Mouse (Mus musculus) heart, embryonic 14.5 days (tissue): ENCODE data around the gene Ipp. TPM values are rescaled to one million over a fixed set of nuclear protein-coding genes. Genes with fewer than 3 reads are reported as not detected.
A peak's percentile ranks its signal among the peaks of the same experiment; 100 is the strongest.

Experiments
- ATAC-seq: fragments of 200-750 bp; cut with Nextera tagmentation; 2 replicates; pipeline ENCODE4 v1.8.0; 2017; ENCODE audit warnings: low read depth, moderate TSS enrichment; ENCODE audit not compliant: insufficient number of reproducible peaks, insufficient read depth, low FRiP score
- H3K27ac ChIP-seq, 2 experiments: fragments of 200-500 bp in 1 of 2; fragments of 300-500 bp in 1 of 2; sonication (generic) in 1 of 2; replicated peaks in 1 of 2; 2 replicates each; pipeline ENCODE4 v1.5.1; 2012 to 2014; ENCODE audit warnings: low read depth in 2 of 2, low read length in 2 of 2, control low read depth in 1 of 2, mild to moderate bottlenecking in 1 of 2, mixed read lengths in 1 of 2; ENCODE audit not compliant: control insufficient read depth in 1 of 2, insufficient read depth in 1 of 2
- H3K27me3 ChIP-seq: fragments of 300-500 bp; sonication (generic); 2 replicates; pipeline ENCODE4 v1.6.1; 2014; ENCODE audit warnings: mild to moderate bottlenecking, low read length, control low read depth; ENCODE audit not compliant: control insufficient read depth, insufficient read depth
- H3K36me3 ChIP-seq: fragments of 300-500 bp; sonication (generic); 2 replicates; pipeline ENCODE4 v1.6.1; 2014; ENCODE audit warnings: mild to moderate bottlenecking, control low read depth, low read length, mixed read lengths; ENCODE audit not compliant: control insufficient read depth, insufficient read depth
- H3K4me1 ChIP-seq, 2 experiments: fragments of 200-500 bp in 1 of 2; fragments of 300-500 bp in 1 of 2; sonication (generic) in 1 of 2; 2 replicates each; pipeline ENCODE4 v1.6.1; 2012 to 2014; ENCODE audit warnings: low read length in 2 of 2, control low read depth in 1 of 2, mixed read lengths in 1 of 2; ENCODE audit not compliant: control insufficient read depth in 2 of 2, insufficient read depth in 2 of 2
- H3K4me2 ChIP-seq: fragments of 300-500 bp; sonication (generic); 2 replicates; pipeline ENCODE4 v1.6.1; 2014; ENCODE audit warnings: mild to moderate bottlenecking, low read length
- H3K4me3 ChIP-seq, 2 experiments: fragments of 200-500 bp in 1 of 2; fragments of 300-500 bp in 1 of 2; sonication (generic) in 1 of 2; 2 replicates each; pipeline ENCODE4 v1.5.1; 2012 to 2014; ENCODE audit warnings: low read length in 2 of 2, mild to moderate bottlenecking in 2 of 2, control low read depth in 1 of 2, low read depth in 1 of 2, moderate library complexity in 1 of 2; ENCODE audit not compliant: control insufficient read depth in 1 of 2, insufficient read depth in 1 of 2
- H3K9ac ChIP-seq: fragments of 300-500 bp; sonication (generic); 2 replicates; pipeline ENCODE4 v1.6.1; 2014; ENCODE audit warnings: mild to moderate bottlenecking, low read length
- H3K9me3 ChIP-seq: fragments of 300-500 bp; sonication (generic); 2 replicates; pipeline ENCODE4 v1.6.1; 2016; ENCODE audit warnings: low read length, control low read depth; ENCODE audit not compliant: control insufficient read depth
- WGBS: fragments of 180-500 bp; shearing (Covaris S2); extraction: QIAGEN DNeasy Blood & Tissue Kit; methylation state at CpG from one replicate; pipeline ENCODE4 v1.1.7; 2014; 5-methylcytosine and 5-hydroxymethylcytosine counted together
- polyA plus RNA-seq: library from polyadenylated mRNA; unstranded; fragments of >200 nt; fragmentation: Nextera tagmentation; extraction: Ambion mirVana; gene quantifications from 2 replicates; pipeline ENCODE4 v1.2.1, GENCODE M21; 2014

The Ipp gene
- 4.5 and 5.7 TPM in 2 replicates for polyA plus RNA-seq

DNA sequence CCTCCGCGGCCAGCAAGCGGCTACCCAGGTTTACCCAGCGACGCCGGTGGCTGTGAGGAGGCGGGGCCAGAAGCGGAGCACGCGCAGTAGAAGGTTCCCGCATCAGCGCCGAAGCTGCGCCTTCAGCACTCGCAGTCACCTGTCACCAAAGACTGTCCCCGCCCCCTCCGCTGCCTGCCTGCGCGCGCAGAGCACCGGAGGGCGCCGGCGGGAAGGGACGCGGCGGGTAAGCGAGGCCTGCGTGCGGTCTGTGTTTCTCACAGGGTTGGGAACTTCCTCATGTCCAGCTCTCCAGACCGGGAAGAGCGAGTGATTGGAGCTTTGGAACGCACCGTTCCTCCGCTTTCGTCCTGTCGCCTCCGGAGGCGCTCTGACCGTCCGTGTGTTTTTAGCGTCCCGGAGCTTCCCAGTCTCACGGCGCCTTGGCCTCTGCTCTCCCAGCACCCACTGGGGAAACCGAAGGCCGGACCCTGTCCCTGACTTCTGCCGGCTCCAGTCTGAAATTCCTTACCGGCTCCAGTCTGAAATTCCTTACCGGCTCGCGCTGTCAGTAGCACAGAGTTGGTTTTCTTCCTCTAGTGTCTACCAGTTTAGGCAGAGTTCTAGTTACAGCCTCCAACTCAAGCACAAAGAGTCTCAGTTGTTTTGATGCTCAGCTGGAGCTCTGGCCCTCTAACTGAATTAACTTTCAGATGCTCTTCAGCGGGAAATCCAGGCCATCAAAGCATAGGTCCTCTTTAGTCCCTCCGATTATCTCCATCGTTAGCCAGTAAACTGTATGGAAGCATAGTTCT is at the start of gene Ipp:
Ipp (plus strand) TSS at position 125 of the 794 bp plus-strand sequence.
- H3K9me3 ChIP-seq = no peaks in the 10 kb centered on the region
- peak within 1 kb of the TSS; percentile 59 to 67 for H3K4me3 ChIP-seq
- WGBS = under 1% methylated on average over 51 of the region's 55 CpGs
- peak within 1 kb of the TSS; percentile 88 for H3K9ac ChIP-seq
- 0 out of 2 replicates have a peak, but pooled peaks cover 9% of the 10 kb centered on the region for H3K36me3 ChIP-seq
- peak within 1 kb of the TSS; percentile 95 for H3K27ac ChIP-seq
- H3K4me1 ChIP-seq = peaks cover 3 to 10% of the 10 kb centered on the region in 2 experiments; a peak in 3 of 4 replicates
- H3K27me3 ChIP-seq = no peaks in the 10 kb centered on the region
- peak; percentile 97 for ATAC-seq
- H3K4me2 ChIP-seq = peak within 1 kb of the TSS; percentile 87

DNA sequence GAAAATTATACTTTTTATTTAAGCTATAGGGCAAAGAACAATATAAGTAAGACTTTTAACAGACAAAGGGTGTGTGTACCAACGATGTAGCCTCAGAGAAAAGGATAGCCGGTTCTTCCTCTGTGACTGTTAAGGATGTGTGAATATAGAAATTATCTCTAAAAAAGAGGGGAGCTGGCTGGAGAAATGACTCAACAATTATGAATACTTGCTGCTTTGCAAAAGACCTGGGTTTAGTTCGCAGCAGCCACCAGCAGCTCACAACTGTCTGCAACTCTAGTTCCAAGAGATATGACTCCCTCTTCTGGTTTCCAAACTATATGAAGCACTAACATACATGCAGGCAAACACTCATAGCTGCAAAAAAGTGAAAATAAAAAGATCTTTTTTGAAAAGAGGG is 45.4 kb upstream of the Ipp start:
- Histone ChIP-seq H3K4me3 (peak overlapping the region in 1 of 2 experiments; percentile 98; a peak in 1 of 4 replicates), H3K27ac (no peak overlapping the region), H3K27me3 (no peaks in the 10 kb centered on the region), H3K9me3 (0 out of 2 replicates have a peak, but pooled peaks cover under 1% of the 10 kb centered on the region), H3K4me2 (peak overlapping the region; percentile 79; the same call in 1 of the 2 replicates), H3K9ac (no peak overlapping the region), H3K4me1 (peaks cover 4 to 10% of the 10 kb centered on the region in 2 experiments; a peak in 3 of 4 replicates), H3K36me3 (no peaks in the 10 kb centered on the region)
- 89% methylated on average over 3 of the region's 3 CpGs for WGBS
- no peak for ATAC-seq

DNA sequence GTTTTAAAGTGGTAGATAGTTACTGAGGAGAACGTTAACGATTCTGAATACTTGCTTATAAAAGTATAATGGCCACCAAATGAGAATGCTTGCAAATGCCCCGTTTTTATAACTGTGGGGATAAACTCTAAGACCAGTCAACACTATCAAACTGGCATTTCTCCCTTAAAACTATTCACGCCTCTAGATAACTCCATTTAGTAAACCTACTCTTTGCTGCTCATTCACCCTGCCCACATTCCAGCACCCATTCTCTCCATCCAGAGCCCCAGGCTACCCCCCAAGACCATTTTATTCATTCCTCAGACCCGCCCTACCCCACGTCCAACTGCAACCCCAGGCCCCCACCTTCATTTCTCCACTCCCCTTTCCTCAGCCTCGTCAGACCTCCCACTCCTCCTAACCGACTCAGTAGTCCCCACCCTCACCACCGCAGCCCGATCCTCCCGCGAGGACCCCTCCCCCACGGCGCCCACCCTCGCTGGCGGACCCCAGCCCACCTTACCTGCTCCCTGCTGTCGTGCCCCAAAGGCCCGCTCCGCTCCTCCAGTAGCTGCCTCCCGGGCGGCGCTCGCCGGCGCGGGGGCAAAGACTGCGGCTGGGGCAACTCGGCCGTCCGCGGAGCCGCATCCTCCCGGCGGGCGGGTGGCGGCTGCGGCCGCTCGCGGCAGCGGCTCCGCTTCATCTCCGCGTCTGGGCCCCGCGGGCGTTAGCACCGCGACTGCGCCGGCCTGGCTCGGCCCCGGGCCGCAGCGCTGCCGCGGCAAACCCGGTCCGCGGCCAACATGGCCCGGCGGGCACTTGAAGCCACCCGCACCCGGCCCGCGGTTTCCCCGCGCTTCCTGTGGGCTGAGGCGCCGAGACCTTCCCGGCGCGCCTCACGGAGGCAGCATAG is 43.9 kb upstream of the Ipp start:
- Histone ChIP-seq H3K9me3 (peaks cover 14% of the 10 kb centered on the region; the same call in 1 of the 2 replicates), H3K9ac (peak overlapping the region; percentile 95), H3K27me3 (no peaks in the 10 kb centered on the region), H3K27ac (peak overlapping the region; percentile 80 to 93), H3K4me3 (peak overlapping the region; percentile 97 to 98), H3K4me2 (peak overlapping the region; percentile 79), H3K36me3 (no peaks in the 10 kb centered on the region), H3K4me1 (peaks cover 4 to 10% of the 10 kb centered on the region in 2 experiments; a peak in 3 of 4 replicates)
- peak; percentile 71 for ATAC-seq
- WGBS = under 1% methylated on average over 67 of the region's 74 CpGs

DNA sequence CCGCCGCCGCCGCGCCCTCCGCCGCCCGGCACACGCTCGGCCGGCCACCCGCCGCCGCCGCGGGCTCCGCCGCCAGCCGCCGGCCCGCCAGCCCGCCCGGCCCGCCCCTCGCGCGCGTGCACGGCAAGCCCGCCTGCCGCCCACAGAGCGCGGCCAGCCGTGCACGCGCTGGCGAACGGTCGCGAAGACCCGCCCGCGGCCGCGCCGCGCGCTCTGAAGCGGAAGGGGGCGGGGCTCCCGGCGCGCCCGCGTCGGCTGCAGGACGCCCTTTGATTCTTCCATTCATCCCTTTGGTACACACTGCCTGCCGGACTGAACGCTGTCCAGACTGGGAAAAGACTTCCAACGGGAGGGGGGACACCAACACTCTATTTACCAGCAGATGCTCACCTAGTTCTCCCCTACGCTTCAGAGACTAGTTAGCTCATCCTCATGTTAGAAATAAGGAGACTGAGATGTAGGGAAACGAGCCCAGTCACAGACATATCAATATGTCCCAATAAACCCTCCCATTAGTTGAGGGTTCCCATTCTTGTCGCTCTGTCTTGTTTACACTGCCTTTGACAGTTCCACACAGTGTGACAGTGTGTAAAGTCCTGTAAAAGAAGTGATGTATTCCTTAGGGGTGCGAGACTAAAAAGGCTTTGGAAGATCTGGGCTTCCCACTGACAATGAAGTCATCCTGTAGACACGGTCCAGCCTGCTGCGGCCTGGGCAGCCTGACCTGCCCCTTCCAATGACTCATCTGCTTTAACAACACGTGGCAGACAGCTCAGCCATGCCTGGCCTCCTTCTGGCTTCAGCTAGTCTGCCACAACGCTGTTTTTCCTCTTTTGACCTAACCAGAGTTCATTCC is 43.0 kb upstream of the Ipp start, which contains the start of gene Mast2:
Mast2 (minus strand) TSS at position 58 of the 856 bp plus-strand sequence.
- Histone ChIP-seq H3K27ac (peak within 1 kb of the TSS; percentile 81 to 93), H3K4me3 (peak within 1 kb of the TSS; percentile 97 to 98), H3K27me3 (no peaks in the 10 kb centered on the region), H3K9ac (peak within 1 kb of the TSS; percentile 95), H3K9me3 (peaks cover 14% of the 10 kb centered on the region; the same call in 1 of the 2 replicates), H3K4me2 (peak within 1 kb of the TSS; percentile 79), H3K36me3 (no peaks in the 10 kb centered on the region), H3K4me1 (peaks cover 4 to 10% of the 10 kb centered on the region in 2 experiments; a peak in 3 of 4 replicates)
- ATAC-seq = peak; percentile 85
- WGBS = 2% methylated on average over 39 of the region's 68 CpGs

DNA sequence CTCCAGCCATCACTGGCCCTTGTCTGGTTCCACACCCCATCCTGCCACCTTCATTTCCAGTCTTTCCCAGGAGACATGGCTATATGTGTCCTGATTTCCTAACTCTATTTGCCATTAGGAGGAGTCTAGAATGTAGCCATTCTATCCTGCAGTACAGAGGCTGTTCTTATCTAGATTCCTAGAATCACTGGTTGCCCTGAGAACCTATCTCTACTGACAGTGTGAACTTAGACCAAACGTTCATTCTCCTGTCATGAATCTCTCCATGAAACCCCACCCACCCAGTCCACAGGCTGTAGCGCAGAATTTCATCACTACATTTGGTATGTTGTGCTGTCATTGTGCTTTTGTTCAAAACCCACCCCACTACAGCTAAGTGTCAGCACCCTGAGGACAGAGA is 26.0 kb upstream of the Ipp start:
- no peaks in the 10 kb centered on the region for H3K36me3 ChIP-seq
- H3K4me1 ChIP-seq = peaks cover 0 to 7% of the 10 kb centered on the region in 2 experiments; a peak in 1 of 4 replicates
- H3K9ac ChIP-seq = no peak overlapping the region
- no peak overlapping the region for H3K4me2 ChIP-seq
- ATAC-seq = no peak
- H3K4me3 ChIP-seq = no peak overlapping the region
- no peak overlapping the region for H3K27ac ChIP-seq
- 43% methylated on average over 2 of the region's 2 CpGs for WGBS
- no peaks in the 10 kb centered on the region for H3K9me3 ChIP-seq
- H3K27me3 ChIP-seq = no peaks in the 10 kb centered on the region

DNA sequence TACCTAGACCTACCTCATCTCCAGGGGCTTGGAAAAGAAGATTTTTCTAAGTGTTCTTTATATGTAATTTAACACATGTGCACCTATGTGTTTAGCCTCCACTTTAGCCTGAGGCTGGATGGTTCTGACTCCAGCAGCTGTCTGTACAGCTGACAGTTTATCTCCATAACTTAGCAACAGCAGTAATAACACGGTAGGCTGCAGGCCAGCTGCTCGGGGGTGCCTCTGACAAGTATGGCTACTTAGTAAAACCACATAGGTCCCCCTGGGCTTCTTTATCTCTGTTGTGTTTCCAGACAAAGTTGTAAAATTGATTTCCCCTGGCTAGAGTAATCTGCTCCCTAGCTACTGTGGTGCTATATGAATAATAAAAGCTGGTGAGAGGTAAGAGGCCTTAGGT is 23.9 kb upstream of the Ipp start:
- no peak overlapping the region; the same call in 1 of the 2 replicates for H3K9ac ChIP-seq
- no peaks in the 10 kb centered on the region for H3K27me3 ChIP-seq
- no peak for ATAC-seq
- H3K4me2 ChIP-seq = no peak overlapping the region
- no peak overlapping the region for H3K4me3 ChIP-seq
- H3K4me1 ChIP-seq = peaks cover 0 to 7% of the 10 kb centered on the region in 2 experiments; a peak in 1 of 4 replicates
- peak overlapping the region in 1 of 2 experiments; percentile 48; a peak in 2 of 4 replicates for H3K27ac ChIP-seq
- H3K36me3 ChIP-seq = no peaks in the 10 kb centered on the region
- WGBS = 7% methylated on average over 2 of the region's 2 CpGs
- H3K9me3 ChIP-seq = no peaks in the 10 kb centered on the region
